Mouse (Mus musculus) layer of hippocampus, postnatal 25 days (tissue): Measurements from ENCODE around the gene Pate1. TPM values are rescaled to one million over a fixed set of nuclear protein-coding genes. Genes with fewer than 3 reads are reported as not detected.

ENCODE experiments used
- DNase-seq, 2 experiments: peaks; one replicate each; pipeline ENCODE4 v3.0.0; 2022; ENCODE audit warnings: mixed read lengths in 2 of 2, low spot score in 1 of 2; ENCODE audit errors: extremely low spot score in 1 of 2
- total RNA-seq, 2 experiments: library from RNA; stranded (reverse); gene quantifications; 2 replicates each; pipeline ENCODE4 v1.2.3; 2021

Gene Pate1
- not detected for total RNA-seq

GRCm38 (mm10) chr9:35687013-35687412, at the start of gene Pate1:
Pate1 (minus strand) TSS chr9:35687390.
- DNase-seq = no peak

- no peak for DNase-seq
Observed at GRCm38 (mm10) chr9:35707265-35707664, 20.1 kb upstream of the Pate1 start.

- no peak for DNase-seq
Observed at GRCm38 (mm10) chr9:35691924-35692323, 4.7 kb upstream of the Pate1 start.

- DNase-seq = no peak
Observed at GRCm38 (mm10) chr9:35673557-35673956, 13.6 kb downstream of the Pate1 start.

GRCm38 (mm10) chr9:35648102-35648501, 39.1 kb downstream of the Pate1 start, which contains the start of gene Pate3:
Pate3 (minus strand) TSS chr9:35648202.
- DNase-seq = no peak

Other genes with a start within 250 kb of the Pate1 start
- not detected for gene Gm1113, start 169.1 kb downstream of the Pate1 start, total RNA-seq
- gene Ddx25, start 128.9 kb downstream of the Pate1 start, total RNA-seq = 10 to 100 TPM; 14.1 to 14.9 TPM
- 10 to 100 TPM; 11.3 to 12.0 TPM for gene Pus3, start 128.8 kb downstream of the Pate1 start, total RNA-seq
- gene Pate2, start 117.1 kb downstream of the Pate1 start, total RNA-seq = 1 to 10 TPM in 1 of 2 experiments, under 1 TPM in 1; 0.62 to 1.5 TPM
- gene Hyls1, start 117.0 kb downstream of the Pate1 start, total RNA-seq = 10 to 100 TPM; 12.9 to 13.1 TPM
- not detected for gene Pate4, start 75.4 kb downstream of the Pate1 start, total RNA-seq
- gene Pate3, start 39.2 kb downstream of the Pate1 start, total RNA-seq = not detected
- gene Gm17677, start 53.7 kb upstream of the Pate1 start, total RNA-seq = not detected
- gene Gm17727, start 90.7 kb upstream of the Pate1 start, total RNA-seq = not detected
- not detected for gene Gm27235, start 102.7 kb upstream of the Pate1 start, total RNA-seq
- gene D730048I06Rik, start 102.7 kb upstream of the Pate1 start, total RNA-seq = not detected
- gene 9230110F15Rik, start 156.8 kb upstream of the Pate1 start, total RNA-seq = not detected
- gene 9230113P08Rik, start 221.0 kb upstream of the Pate1 start, total RNA-seq = not detected